Mouse (Mus musculus): ENCODE results near the gene Grhpr. TPM values are rescaled to one million over a fixed set of nuclear protein-coding genes. Genes with fewer than 3 reads are reported as not detected.
"Not testable (repeated sequence)": the region's sequence is repeated elsewhere in the genome, so short reads cannot be mapped to it uniquely, and the experiment has no call there.

The Grhpr gene
- polyA plus RNA-seq, 1 experiment from 2014 or later, result 21.1 TPM

- not testable (repeated sequence) for H3K9ac ChIP-seq (ENCODE audit: low read length); H3K27ac ChIP-seq (ENCODE audit: low read depth, low read length); H3K4me1 ChIP-seq (ENCODE audit: control insufficient read depth, insufficient read depth, low read length); H3K9me3 ChIP-seq (replicated peaks; ENCODE audit: control insufficient read depth, low read length); H3K4me2 ChIP-seq (ENCODE audit: low read length); DNase-seq (ENCODE audit: low spot score); H3K36me3 ChIP-seq (ENCODE audit: control insufficient read depth, insufficient read depth, low read length); H3K27me3 ChIP-seq (replicated peaks; ENCODE audit: control insufficient read depth, insufficient read depth, low read length); ATAC-seq; H3K4me3 ChIP-seq (ENCODE audit: low read depth, low read length)
- WGBS, result 98% methylated on average over 2 of the region's 2 CpGs
These were observed 35.1 kb upstream of the Grhpr start for GRCm38 (mm10) chr4:44946126-44946525.

GRCm38 (mm10) chr4:44947464-44947863, 33.7 kb upstream of the Grhpr start:
- no peak overlapping the region for H3K4me2 ChIP-seq (ENCODE audit: low read length)
- H3K4me1 ChIP-seq (ENCODE audit: control insufficient read depth, insufficient read depth, low read length), result no peaks in the 10 kb centered on the region
- H3K27ac ChIP-seq (ENCODE audit: low read depth, low read length), result no peak overlapping the region
- H3K9ac ChIP-seq (ENCODE audit: low read length), result no peak overlapping the region
- ATAC-seq (no peak), DNase-seq (ENCODE audit: low spot score) (no peak)
- no peaks in the 10 kb centered on the region for H3K27me3 ChIP-seq (replicated peaks; ENCODE audit: control insufficient read depth, insufficient read depth, low read length)
- no peak overlapping the region for H3K4me3 ChIP-seq (ENCODE audit: low read depth, low read length)
- no peaks in the 10 kb centered on the region for H3K9me3 ChIP-seq (replicated peaks; ENCODE audit: control insufficient read depth, low read length)
- no peaks in the 10 kb centered on the region for H3K36me3 ChIP-seq (ENCODE audit: control insufficient read depth, insufficient read depth, low read length)
- WGBS, result 89% methylated on average over 5 of the region's 5 CpGs

- 100% methylated on average over 1 of the region's 1 CpGs for WGBS
- H3K36me3 ChIP-seq (ENCODE audit: control insufficient read depth, insufficient read depth, low read length), result no peaks in the 10 kb centered on the region
These were observed 32.9 kb upstream of the Grhpr start for GRCm38 (mm10) chr4:44948314-44948713.

GRCm38 (mm10) chr4:44953041-44953440, 28.2 kb upstream of the Grhpr start:
- DNase-seq (ENCODE audit: low spot score) (no peak), ATAC-seq (no peak)
- no peak overlapping the region for H3K4me2 ChIP-seq (ENCODE audit: low read length)
- no peak overlapping the region for H3K4me3 ChIP-seq (ENCODE audit: low read depth, low read length)
- H3K9me3 ChIP-seq (replicated peaks; ENCODE audit: control insufficient read depth, low read length), result no peaks in the 10 kb centered on the region
- H3K27me3 ChIP-seq (replicated peaks; ENCODE audit: control insufficient read depth, insufficient read depth, low read length), result no peaks in the 10 kb centered on the region
- no peaks in the 10 kb centered on the region for H3K4me1 ChIP-seq (ENCODE audit: control insufficient read depth, insufficient read depth, low read length)
- H3K9ac ChIP-seq (ENCODE audit: low read length), result no peak overlapping the region
- no peak overlapping the region for H3K27ac ChIP-seq (ENCODE audit: low read depth, low read length)
- H3K36me3 ChIP-seq (ENCODE audit: control insufficient read depth, insufficient read depth, low read length), result no peaks in the 10 kb centered on the region
- WGBS, result 84% methylated on average over 9 of the region's 9 CpGs

More at GRCm38 (mm10) chr4:44948314-44948713, 32.9 kb upstream of the Grhpr start:
- DNase-seq (ENCODE audit: low spot score) (no peak), ATAC-seq (no peak)
- Histone ChIP-seq H3K4me3 (ENCODE audit: low read depth, low read length) (no peak overlapping the region), H3K9me3 (replicated peaks; ENCODE audit: control insufficient read depth, low read length) (no peaks in the 10 kb centered on the region), H3K4me2 (ENCODE audit: low read length) (no peak overlapping the region), H3K27ac (ENCODE audit: low read depth, low read length) (no peak overlapping the region), H3K9ac (ENCODE audit: low read length) (no peak overlapping the region), H3K4me1 (ENCODE audit: control insufficient read depth, insufficient read depth, low read length) (no peaks in the 10 kb centered on the region), H3K27me3 (replicated peaks; ENCODE audit: control insufficient read depth, insufficient read depth, low read length) (no peaks in the 10 kb centered on the region)

GRCm38 (mm10) chr4:44958776-44959175, 22.4 kb upstream of the Grhpr start:
- Histone ChIP-seq H3K4me2 (ENCODE audit: low read length) (no peak overlapping the region), H3K9ac (ENCODE audit: low read length) (no peak overlapping the region), H3K4me1 (ENCODE audit: control insufficient read depth, insufficient read depth, low read length) (no peaks in the 10 kb centered on the region), H3K4me3 (ENCODE audit: low read depth, low read length) (no peak overlapping the region), H3K9me3 (replicated peaks; ENCODE audit: control insufficient read depth, low read length) (no peaks in the 10 kb centered on the region), H3K27me3 (replicated peaks; ENCODE audit: control insufficient read depth, insufficient read depth, low read length) (no peaks in the 10 kb centered on the region), H3K27ac (ENCODE audit: low read depth, low read length) (no peak overlapping the region), H3K36me3 (ENCODE audit: control insufficient read depth, insufficient read depth, low read length) (no peaks in the 10 kb centered on the region)
- WGBS, result 88% methylated on average over 9 of the region's 9 CpGs
- ATAC-seq, result no peak
- no peak for DNase-seq (ENCODE audit: low spot score)

- Histone ChIP-seq H3K9ac (ENCODE audit: low read length) (no peak overlapping the region), H3K36me3 (ENCODE audit: control insufficient read depth, insufficient read depth, low read length) (no peaks in the 10 kb centered on the region)
- WGBS, result 94% methylated on average over 13 of the region's 13 CpGs
These were observed 22.0 kb upstream of the Grhpr start for GRCm38 (mm10) chr4:44959220-44959619.

GRCm38 (mm10) chr4:44963156-44963555, 18.0 kb upstream of the Grhpr start:
- Histone ChIP-seq H3K27me3 (replicated peaks; ENCODE audit: control insufficient read depth, insufficient read depth, low read length) (no peaks in the 10 kb centered on the region), H3K4me1 (ENCODE audit: control insufficient read depth, insufficient read depth, low read length) (no peaks in the 10 kb centered on the region), H3K9ac (ENCODE audit: low read length) (no peak overlapping the region), H3K36me3 (ENCODE audit: control insufficient read depth, insufficient read depth, low read length) (no peaks in the 10 kb centered on the region), H3K9me3 (replicated peaks; ENCODE audit: control insufficient read depth, low read length) (no peaks in the 10 kb centered on the region), H3K4me3 (ENCODE audit: low read depth, low read length) (no peak overlapping the region), H3K27ac (ENCODE audit: low read depth, low read length) (no peak overlapping the region), H3K4me2 (ENCODE audit: low read length) (no peak overlapping the region)
- 73% methylated on average over 11 of the region's 11 CpGs for WGBS
- DNase-seq (ENCODE audit: low spot score), result no peak
- ATAC-seq, result no peak

More at GRCm38 (mm10) chr4:44959220-44959619, 22.0 kb upstream of the Grhpr start:
- Histone ChIP-seq H3K9me3 (replicated peaks; ENCODE audit: control insufficient read depth, low read length) (no peaks in the 10 kb centered on the region), H3K4me1 (ENCODE audit: control insufficient read depth, insufficient read depth, low read length) (no peaks in the 10 kb centered on the region), H3K27me3 (replicated peaks; ENCODE audit: control insufficient read depth, insufficient read depth, low read length) (no peaks in the 10 kb centered on the region), H3K27ac (ENCODE audit: low read depth, low read length) (no peak overlapping the region), H3K4me3 (ENCODE audit: low read depth, low read length) (no peak overlapping the region), H3K4me2 (ENCODE audit: low read length) (no peak overlapping the region)
- no peak for DNase-seq (ENCODE audit: low spot score)
- no peak for ATAC-seq

GRCm38 (mm10) chr4:44965175-44965574, 16.0 kb upstream of the Grhpr start:
- 88% methylated on average over 2 of the region's 2 CpGs for WGBS
- H3K4me1 ChIP-seq (ENCODE audit: control insufficient read depth, insufficient read depth, low read length), result no peaks in the 10 kb centered on the region
- H3K27ac ChIP-seq (ENCODE audit: low read depth, low read length), result no peak overlapping the region
- no peak for ATAC-seq
- no peak overlapping the region for H3K9ac ChIP-seq (ENCODE audit: low read length)
- H3K4me3 ChIP-seq (ENCODE audit: low read depth, low read length), result no peak overlapping the region
- no peak overlapping the region for H3K4me2 ChIP-seq (ENCODE audit: low read length)
- H3K9me3 ChIP-seq (replicated peaks; ENCODE audit: control insufficient read depth, low read length), result no peaks in the 10 kb centered on the region
- H3K36me3 ChIP-seq (ENCODE audit: control insufficient read depth, insufficient read depth, low read length), result no peaks in the 10 kb centered on the region
- DNase-seq (ENCODE audit: low spot score), result no peak
- H3K27me3 ChIP-seq (replicated peaks; ENCODE audit: control insufficient read depth, insufficient read depth, low read length), result no peaks in the 10 kb centered on the region

- DNase-seq (ENCODE audit: low spot score) (no peak), ATAC-seq (no peak)
- Histone ChIP-seq H3K4me2 (ENCODE audit: low read length) (no peak overlapping the region), H3K27ac (ENCODE audit: low read depth, low read length) (no peak overlapping the region), H3K4me1 (ENCODE audit: control insufficient read depth, insufficient read depth, low read length) (no peaks in the 10 kb centered on the region), H3K36me3 (ENCODE audit: control insufficient read depth, insufficient read depth, low read length) (no peaks in the 10 kb centered on the region), H3K9me3 (replicated peaks; ENCODE audit: control insufficient read depth, low read length) (no peaks in the 10 kb centered on the region), H3K9ac (ENCODE audit: low read length) (no peak overlapping the region), H3K4me3 (ENCODE audit: low read depth, low read length) (no peak overlapping the region), H3K27me3 (replicated peaks; ENCODE audit: control insufficient read depth, insufficient read depth, low read length) (no peaks in the 10 kb centered on the region)
- 93% methylated on average over 3 of the region's 3 CpGs for WGBS
These were observed 15.5 kb upstream of the Grhpr start for GRCm38 (mm10) chr4:44965736-44966135.
